Comparison of ENCODE assay signal across 25 mouse cellular contexts in genomic region chr6:113464040-113464439, GRCm38 (mm10). TPM values are rescaled to one million over a fixed set of nuclear protein-coding genes. Genes with fewer than 3 reads are reported as not detected.
A peak's percentile ranks its signal among the peaks of the same experiment; 100 is the strongest.
DNase-seq lines count a peak whose midpoint lies in the region; ATAC-seq lines count a peak whose summit lies in the region.
"Had no signal": no experiment of that assay in that cellular context is flagged by ENCODE, and none has a peak within 500 bp of the region (broad histone marks: within the 10 kb centered on the region; RNA-seq: fewer than 3 reads in every experiment).

No protein-coding gene starts in this region.

- no peak overlapping the region for H3K9ac ChIP-seq in neural tube, embryonic 13.5 days
- H3K9ac ChIP-seq: embryonic facial prominence, embryonic 13.5 days; embryonic facial prominence, embryonic 15.5 days; forebrain, embryonic 13.5 days; forebrain, embryonic 15.5 days had no signal

- no peak overlapping the region for H3K4me2 ChIP-seq in neural tube, embryonic 13.5 days
- H3K4me2 ChIP-seq: embryonic facial prominence, embryonic 13.5 days; embryonic facial prominence, embryonic 15.5 days; forebrain, embryonic 13.5 days; forebrain, embryonic 15.5 days had no signal

- H3K4me3 ChIP-seq in neural tube, embryonic 13.5 days: no peak overlapping the region
- H3K4me3 ChIP-seq: embryonic facial prominence, embryonic 13.5 days; embryonic facial prominence, embryonic 15.5 days; erythroblast, embryonic 14.5 days; forebrain, embryonic 10.5 days; forebrain, embryonic 13.5 days; forebrain, embryonic 15.5 days had no signal

- no peaks in the 10 kb centered on the region for H3K36me3 ChIP-seq in neural tube, embryonic 13.5 days
- H3K36me3 ChIP-seq: embryonic facial prominence, embryonic 13.5 days; embryonic facial prominence, embryonic 15.5 days; forebrain, embryonic 10.5 days; forebrain, embryonic 15.5 days; G1E had no signal

- peak overlapping the region; percentile 42 for H3K27ac ChIP-seq in neural tube, embryonic 13.5 days (replicated peaks)
- H3K27ac ChIP-seq: embryonic facial prominence, embryonic 13.5 days; embryonic facial prominence, embryonic 15.5 days; forebrain, embryonic 10.5 days; forebrain, embryonic 13.5 days; forebrain, embryonic 15.5 days had no signal

- WGBS in neural tube, embryonic 13.5 days: 71% methylated on average over 7 of the region's 7 CpGs

- DNase-seq in neural tube, embryonic 10.5 days (ENCODE audit: extremely low spot score, low spot score): no peak
- peak; percentile 45 for DNase-seq in R1 (ENCODE audit: low read depth, low spot score)
- no peak for DNase-seq in kidney, postnatal 14 days
- no peak for DNase-seq in layer of hippocampus, postnatal 25 days (ENCODE audit: extremely low spot score in 1 of 2, low spot score in 1 of 2)
- DNase-seq: adrenal gland, adult 8-10 months; adrenal gland, postnatal 14 days; adrenal gland, postnatal 36 days; cerebellum, adult 11-12 months; cerebellum, adult 2 months; cerebellum, adult 9-10 months; cerebellum, postnatal 36 days; embryo, embryonic 11 days had no signal

- no peak; the same call in 1 of the 2 replicates for ATAC-seq in neural tube, embryonic 13.5 days (ENCODE audit: low read depth)
- ATAC-seq: activated CD4-positive, CD25-positive, alpha-beta regulatory T cell, adult 4 months; forebrain, embryonic 13.5 days; forebrain, embryonic 15.5 days; Patski had no signal

- H3K4me1 ChIP-seq in neural tube, embryonic 13.5 days (replicated peaks): 0 out of 2 replicates have a peak, but pooled peaks cover 5% of the 10 kb centered on the region
- H3K4me1 ChIP-seq: forebrain, embryonic 15.5 days had no signal

- peaks cover 4% of the 10 kb centered on the region; the same call in 1 of the 2 replicates for H3K27me3 ChIP-seq in neural tube, embryonic 13.5 days
- H3K27me3 ChIP-seq: embryonic facial prominence, embryonic 15.5 days; Patski had no signal

- H3K9me3 ChIP-seq in neural tube, embryonic 13.5 days: no peaks in the 10 kb centered on the region
- H3K9me3 ChIP-seq: embryonic facial prominence, embryonic 13.5 days; embryonic facial prominence, embryonic 15.5 days; forebrain, embryonic 10.5 days; forebrain, embryonic 13.5 days; forebrain, embryonic 15.5 days; G1E had no signal

RNA-seq across cellular contexts. Expression of gene Il17re, which starts 5.8 kb away (rescaled TPM):
- 0.37 and 0.38 TPM in 2 replicates for polyA plus RNA-seq in neural tube, embryonic 13.5 days (2015; fragmentation: Nextera tagmentation; extraction: Ambion mirVana)
- under 1 TPM; 0.22 to 0.52 TPM for total RNA-seq in layer of hippocampus, postnatal 25 days (2021)
- polyA plus RNA-seq: C2C12; erythroblast, embryonic 14.5 days; forebrain, embryonic 15.5 days; G1E had no signal

RNA-seq across cellular contexts. Expression of gene Il17rc, which starts 7.2 kb away (rescaled TPM):
- polyA plus RNA-seq in neural tube, embryonic 13.5 days (2015; fragmentation: Nextera tagmentation; extraction: Ambion mirVana): 2.1 and 2.9 TPM in 2 replicates
- 1 to 10 TPM; 6.0 to 6.3 TPM for total RNA-seq in layer of hippocampus, postnatal 25 days (2021)
- total RNA-seq: G1E had no signal
- polyA plus RNA-seq: activated CD4-positive, CD25-positive, alpha-beta regulatory T cell, adult 4 months; erythroblast, embryonic 14.5 days had no signal

RNA-seq across cellular contexts. Expression of gene Creld1, which starts 19.1 kb away (rescaled TPM):
- 78.9 and 79.0 TPM in 2 replicates for polyA plus RNA-seq in neural tube, embryonic 13.5 days (2015; fragmentation: Nextera tagmentation; extraction: Ambion mirVana)
- 100 to 1,000 TPM; 104 to 117 TPM for total RNA-seq in layer of hippocampus, postnatal 25 days (2021)

RNA-seq across cellular contexts. Expression of gene Jagn1, which starts 21.7 kb away (rescaled TPM):
- 91.8 and 95.8 TPM in 2 replicates for polyA plus RNA-seq in neural tube, embryonic 13.5 days (2015; fragmentation: Nextera tagmentation; extraction: Ambion mirVana)
- 10 to 100 TPM; 42.8 to 48.0 TPM for total RNA-seq in layer of hippocampus, postnatal 25 days (2021)

RNA-seq across cellular contexts. Expression of gene Cidec, which starts 28.5 kb away (rescaled TPM):
- not detected in 2 replicates for polyA plus RNA-seq in neural tube, embryonic 13.5 days (2015; fragmentation: Nextera tagmentation; extraction: Ambion mirVana)
- not detected for total RNA-seq in layer of hippocampus, postnatal 25 days (2021)
- total RNA-seq: common myeloid progenitor, adult 5-6 weeks had no signal
- polyA plus RNA-seq: activated CD4-positive, CD25-positive, alpha-beta regulatory T cell, adult 4 months; C2C12; embryonic facial prominence, embryonic 11.5 days; embryonic facial prominence, embryonic 13.5 days; embryonic facial prominence, embryonic 15.5 days; erythroblast, embryonic 14.5 days; forebrain, embryonic 10.5 days; forebrain, embryonic 13.5 days; forebrain, embryonic 15.5 days; G1E; Patski had no signal
